Mouse (Mus musculus) c-Kit-positive CD71-positive TER-119-negative erythroid progenitor cells, embryonic 14.5 days (primary cell): Measurements from ENCODE around the gene Ppib.

ENCODE experiments used
- DNase-seq: peaks from one replicate; pipeline ENCODE4 v3.0.0-alpha.2; 2013; ENCODE audit warnings: low read depth

Gene Ppib

GRCm38 (mm10) chr9:66059583-66060307, at the start of gene Ppib:
Gene Ppib, plus strand, starts transcription at chr9:66060222.
- peak; percentile 93 for DNase-seq

DNA sequence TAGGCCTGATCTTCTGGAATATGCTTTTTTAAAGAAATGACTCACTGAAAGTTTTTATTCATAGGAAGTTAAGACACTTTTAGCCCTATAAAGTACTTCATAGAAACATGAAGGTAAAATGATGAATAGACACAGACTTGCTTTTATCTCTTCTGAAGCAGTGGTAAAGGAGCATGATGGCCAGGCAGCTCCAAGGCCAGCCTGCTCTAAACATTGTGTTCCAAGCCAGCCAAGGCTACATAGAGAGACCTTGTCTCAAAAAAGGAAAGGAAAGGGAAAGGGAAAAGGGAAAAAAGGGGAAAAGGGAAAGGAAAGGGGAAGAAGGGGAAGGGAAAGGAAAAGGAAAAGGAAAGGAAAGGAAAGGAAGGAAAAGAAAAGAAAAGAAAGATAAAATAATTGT, 39.4 kb upstream of the Ppib start:
- no peak for DNase-seq

GRCm38 (mm10) chr9:66038082-66038481, 21.9 kb upstream of the Ppib start:
- DNase-seq, result no peak

GRCm38 (mm10) chr9:66038581-66038980, 21.4 kb upstream of the Ppib start:
- no peak for DNase-seq

- DNase-seq, result no peak
Measured at GRCm38 (mm10) chr9:66039290-66039689, 20.7 kb upstream of the Ppib start.

DNA sequence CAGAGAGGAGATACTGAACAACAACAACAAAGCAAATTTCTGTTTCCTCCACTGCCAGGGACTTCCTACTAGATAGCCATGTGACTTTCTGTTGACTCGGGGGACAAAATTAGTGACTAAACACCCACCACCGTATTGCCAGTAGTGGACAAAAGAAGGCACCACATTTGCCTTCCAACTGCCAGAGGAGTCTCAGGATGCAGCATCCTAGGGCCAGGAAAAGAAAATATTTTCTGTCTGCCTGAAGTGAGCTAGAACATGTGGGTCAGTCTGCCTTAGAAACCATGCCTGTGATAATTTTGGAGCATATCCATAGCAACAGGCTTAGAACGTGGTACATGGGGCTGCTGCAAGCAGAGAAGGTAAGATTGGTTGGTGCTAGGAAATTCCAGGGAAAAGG, 19.2 kb upstream of the Ppib start:
- no peak for DNase-seq

GRCm38 (mm10) chr9:66042331-66042730, 17.7 kb upstream of the Ppib start:
- DNase-seq, result no peak

- DNase-seq, result no peak
Measured at GRCm38 (mm10) chr9:66043241-66043640, 16.8 kb upstream of the Ppib start.

GRCm38 (mm10) chr9:66049931-66050601, 10.0 kb upstream of the Ppib start:
- no peak for DNase-seq

GRCm38 (mm10) chr9:66051493-66051892, 8.5 kb upstream of the Ppib start:
- no peak for DNase-seq

DNA sequence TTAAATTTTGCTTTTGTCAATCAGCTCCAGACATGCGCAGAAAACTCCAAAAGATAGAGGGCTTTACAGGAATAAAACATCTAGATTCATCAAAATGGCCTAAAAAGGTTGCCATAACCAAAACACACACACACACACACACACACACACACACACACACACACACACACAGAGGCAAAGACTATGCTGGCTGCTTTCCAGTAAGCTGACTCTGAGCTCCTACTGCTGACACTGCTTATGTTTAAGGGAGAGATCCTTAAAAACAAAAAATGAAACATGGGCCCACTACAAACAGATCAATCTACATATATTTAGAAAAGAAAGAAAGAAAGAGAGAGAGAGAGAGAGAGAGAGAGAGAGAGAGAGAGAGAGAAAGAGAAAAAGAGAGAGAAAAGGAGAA, 7.3 kb upstream of the Ppib start:
- DNase-seq, result no peak

GRCm38 (mm10) chr9:66053620-66054019, 6.4 kb upstream of the Ppib start:
- no peak for DNase-seq

- DNase-seq, result no peak
Measured at GRCm38 (mm10) chr9:66060308-66060647, 256 bp downstream of the Ppib start.

DNA sequence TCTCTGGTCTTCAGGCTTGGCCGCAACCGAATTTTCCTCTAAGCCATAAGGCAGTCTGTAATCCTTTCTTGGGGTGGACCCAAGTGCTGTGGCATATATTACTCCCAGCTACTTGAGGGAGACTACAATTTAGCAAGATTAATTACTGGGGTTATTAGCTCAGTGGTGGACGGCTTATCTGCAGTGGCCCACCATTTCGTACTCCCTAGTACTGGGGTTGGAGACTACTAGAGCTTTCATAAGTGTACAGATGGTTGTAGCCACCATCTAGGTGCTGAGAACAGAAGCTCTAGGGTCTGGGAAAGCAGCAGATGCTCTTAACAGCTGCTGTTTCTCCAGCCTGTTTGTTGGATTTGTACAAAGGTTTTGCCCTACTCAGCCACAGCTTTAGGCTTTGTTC, 964 bp downstream of the Ppib start:
- peak; percentile 21 for DNase-seq

GRCm38 (mm10) chr9:66061656-66062055, 1.6 kb downstream of the Ppib start:
- no peak for DNase-seq

- no peak for DNase-seq
Measured at GRCm38 (mm10) chr9:66063446-66063845, 3.4 kb downstream of the Ppib start.

DNA sequence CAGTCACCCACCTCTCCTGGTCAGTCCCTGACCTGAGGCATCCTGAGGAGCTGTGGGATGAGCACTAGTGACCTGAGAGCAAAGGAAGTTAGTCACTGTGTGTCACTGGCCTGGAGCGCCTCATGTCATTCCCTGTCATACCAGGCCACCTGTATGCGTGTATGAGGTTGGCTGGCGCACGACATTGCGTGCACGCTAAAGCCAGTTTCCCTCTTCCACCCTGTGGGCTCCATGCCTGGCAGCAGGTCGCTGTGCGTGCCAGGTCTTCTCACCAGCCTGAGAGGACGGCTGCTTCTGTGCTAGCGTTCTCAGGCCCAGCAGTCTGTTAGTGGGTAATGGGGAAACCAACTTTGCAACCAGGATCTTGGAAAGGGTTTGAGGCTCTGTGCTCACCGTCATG, 4.3 kb downstream of the Ppib start:
- DNase-seq, result no peak

DNA sequence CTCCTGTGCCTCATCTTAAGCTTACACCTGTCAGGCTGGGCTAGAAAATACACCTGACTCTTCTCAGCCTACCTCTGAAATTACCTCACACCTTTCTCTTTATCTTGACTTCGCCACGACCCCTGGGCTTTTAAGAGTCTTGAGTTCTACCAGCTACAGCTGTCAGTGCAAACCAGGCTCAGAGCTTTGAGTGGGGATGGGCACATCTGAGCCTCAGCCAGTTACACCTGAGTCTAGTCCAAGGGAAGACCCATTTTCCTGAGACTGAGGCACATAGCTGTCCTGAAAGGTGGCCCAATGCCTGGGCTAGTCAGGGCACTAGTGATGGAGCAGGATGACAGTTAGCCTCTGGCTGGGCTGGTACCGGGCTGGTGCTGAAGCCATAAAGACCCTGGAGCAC, 6.8 kb downstream of the Ppib start:
- no peak for DNase-seq

DNA sequence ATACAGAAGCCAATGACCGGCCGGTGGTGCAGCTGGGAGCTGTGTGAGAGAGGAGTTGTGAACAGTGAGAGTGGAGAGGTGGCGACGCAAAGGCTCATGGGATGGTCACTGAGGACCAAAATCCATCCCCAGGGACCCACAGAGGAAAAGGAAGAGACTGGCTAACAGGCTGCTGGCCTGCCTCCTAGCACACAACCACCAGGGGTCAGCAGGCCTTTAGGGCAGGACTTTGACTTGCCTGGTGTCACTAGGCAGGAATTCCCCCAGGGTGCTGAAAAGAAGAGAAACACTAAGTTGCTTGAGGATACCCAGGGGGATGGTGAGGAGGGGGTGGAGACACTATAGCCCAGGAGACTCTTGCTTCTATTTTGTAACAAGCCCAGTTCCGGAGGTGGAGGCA, 7.5 kb downstream of the Ppib start:
- peak; percentile 44 for DNase-seq

DNA sequence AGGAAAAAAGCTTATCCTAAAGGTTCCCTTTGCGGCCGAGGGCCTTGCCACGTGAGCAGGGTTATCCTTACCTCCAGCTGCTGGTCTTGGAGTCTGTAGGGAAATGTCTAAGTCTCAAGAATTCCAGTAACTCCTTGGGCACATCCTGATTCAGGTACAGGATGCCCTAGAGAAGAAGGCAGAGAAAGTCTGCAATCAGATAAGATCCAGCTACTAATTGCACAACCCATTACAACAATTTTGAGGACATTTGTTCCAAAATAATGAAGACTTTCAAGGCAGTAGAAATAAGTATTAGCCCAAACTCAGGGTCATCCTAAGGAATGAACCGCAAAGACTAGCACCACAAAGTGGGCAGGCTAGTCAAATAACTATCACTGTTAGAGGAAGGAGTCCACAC, 8.0 kb downstream of the Ppib start:
- no peak for DNase-seq

GRCm38 (mm10) chr9:66068971-66069391, 9.0 kb downstream of the Ppib start:
- DNase-seq, result peak; percentile 15

DNA sequence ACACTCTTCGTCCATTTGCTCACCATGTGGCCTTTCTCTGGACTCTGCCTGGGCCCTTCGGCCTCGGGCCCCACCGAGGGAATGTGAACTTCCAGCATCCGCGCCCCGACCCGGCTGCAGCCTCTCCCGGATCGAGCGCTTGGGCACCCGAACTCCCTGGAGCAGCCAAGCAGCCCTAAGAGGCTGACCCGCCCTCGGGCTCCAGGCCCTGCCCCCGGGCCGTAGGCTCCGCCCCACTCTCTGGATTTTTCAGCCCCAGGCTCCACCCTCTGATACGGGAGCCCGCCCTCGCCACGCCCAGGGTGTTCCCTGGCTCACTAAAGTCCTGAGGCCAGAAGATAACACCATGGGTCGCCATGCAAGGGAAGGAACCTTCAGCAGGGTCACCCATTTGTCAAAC, 9.6 kb downstream of the Ppib start, which contains the start of gene Snx22:
Gene Snx22 (minus strand): TSS at position 137 of the 400 bp plus-strand sequence.
- DNase-seq, result peak; percentile 95

DNA sequence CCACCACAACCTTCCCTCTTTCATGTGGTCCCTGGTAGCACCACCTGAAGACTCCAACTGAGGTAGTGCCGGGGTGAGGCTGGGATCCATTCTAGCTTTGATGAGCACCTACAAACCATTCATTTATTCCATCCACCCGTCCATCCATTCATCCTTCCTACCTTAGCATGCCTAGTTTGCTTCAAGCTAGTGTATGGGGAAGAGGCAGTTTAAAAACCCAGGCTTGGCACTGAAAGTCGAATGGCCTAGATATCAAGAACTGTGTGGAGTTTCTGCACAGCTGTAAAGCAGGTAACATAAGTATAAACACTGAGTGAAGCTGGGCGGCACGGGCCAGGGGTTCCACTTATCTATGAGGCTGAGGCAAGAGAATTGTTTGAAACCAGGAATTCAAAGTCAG, 10.1 kb downstream of the Ppib start:
- no peak for DNase-seq

- DNase-seq, result no peak
Measured at GRCm38 (mm10) chr9:66072754-66073153, 12.7 kb downstream of the Ppib start.
